Mouse (Mus musculus) lung, adult 2 months (tissue): Measurements from ENCODE around the gene Dnajb5.

ENCODE experiments used
- CTCF ChIP-seq: fragments of 200-500 bp; IDR thresholded peaks from 2 replicates; pipeline ENCODE4 v1.5.1; 2011; ENCODE audit warnings: mild to moderate bottlenecking, low read length, control low read depth; ENCODE audit not compliant: insufficient read depth
- POLR2A ChIP-seq: fragments of 200-500 bp; IDR thresholded peaks from 2 replicates; pipeline ENCODE4 v1.6.1; 2011; ENCODE audit warnings: low read depth, mild to moderate bottlenecking, control low read depth, low read length, borderline replicate concordance; ENCODE audit errors: extremely low read depth

- TF ChIP-seq CTCF (no peak), POLR2A (no peak)
These were observed 28.1 kb upstream of the Dnajb5 start for GRCm38 (mm10) chr4:42921536-42921935.
